Mouse (Mus musculus): ENCODE measurements around the gene Lrtm2.

DNA sequence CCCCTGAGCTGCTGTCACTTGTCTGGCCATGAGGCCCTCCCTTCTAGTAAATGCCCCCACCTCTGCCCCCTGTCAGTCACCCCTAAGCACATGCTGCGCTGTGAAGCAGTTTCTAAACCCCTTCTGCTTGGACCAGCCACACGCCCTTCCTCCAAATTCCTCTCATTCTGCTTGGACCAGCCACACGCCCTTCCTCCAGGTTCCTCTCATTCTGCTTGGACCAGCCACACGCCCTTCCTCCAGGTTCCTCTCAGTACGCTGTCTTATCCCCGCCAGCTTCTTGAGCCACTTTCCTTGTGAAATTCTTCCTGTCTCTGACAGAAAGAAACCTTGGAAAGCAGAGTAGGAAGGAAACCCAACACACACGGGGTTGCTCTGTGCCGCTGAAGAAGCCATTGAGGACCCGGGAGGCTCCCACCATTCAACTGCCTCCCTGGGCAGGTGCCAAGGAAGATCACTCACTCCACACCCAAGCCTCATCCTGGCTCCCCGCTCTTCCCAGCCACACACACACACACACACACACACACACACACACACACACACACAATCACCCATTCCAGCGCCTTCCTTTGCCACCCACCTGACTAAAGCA is 1.9 kb downstream of the Lrtm2 start:
- TF ChIP-seq CTCF (IDR thresholded peaks at IDR 0.05; ENCODE audit: extremely low read depth, insufficient read depth, low read length) (no peak), POLR2A (IDR thresholded peaks at IDR 0.05; ENCODE audit: extremely low read depth, insufficient read depth, low read length) (no peak)

Data from cortical plate, adult 2 months (tissue).